ENCODE assay signal across 8 mouse cellular contexts in genomic region chr19:44837426-44838205, GRCm38 (mm10).
DNase-seq lines count a peak whose midpoint lies in the region; ATAC-seq and TF ChIP-seq lines count a peak whose summit lies in the region.

No protein-coding gene starts in this region.

- peaks cover 75% of the 10 kb centered on the region for H3K27me3 ChIP-seq in heart, postnatal 0 days (ENCODE audit: control insufficient read depth, insufficient read depth, low read length)
- H3K27me3 ChIP-seq in stomach, embryonic 14.5 days (ENCODE audit: control insufficient read depth, insufficient read depth, low read length): peaks cover 62% of the 10 kb centered on the region

- no peaks in the 10 kb centered on the region for H3K36me3 ChIP-seq in heart, postnatal 0 days (replicated peaks; ENCODE audit: control insufficient read depth, insufficient read depth, low read length)
- no peaks in the 10 kb centered on the region for H3K36me3 ChIP-seq in stomach, embryonic 14.5 days (ENCODE audit: control insufficient read depth, insufficient read depth, low read length)

- no peak overlapping the region for H3K9ac ChIP-seq in heart, postnatal 0 days (replicated peaks; ENCODE audit: low read depth, low read length)
- H3K9ac ChIP-seq in stomach, embryonic 14.5 days (replicated peaks; ENCODE audit: low read depth, low read length): no peak overlapping the region

- peaks cover 9% of the 10 kb centered on the region; the same call in 1 of the 2 replicates for H3K4me1 ChIP-seq in heart, postnatal 0 days (ENCODE audit: control insufficient read depth, insufficient read depth)
- H3K4me1 ChIP-seq in stomach, embryonic 14.5 days (ENCODE audit: control insufficient read depth, insufficient read depth, low read length): peaks cover 24% of the 10 kb centered on the region

- no peak for TF ChIP-seq CTCF in heart, postnatal 0 days (IDR thresholded peaks at IDR 0.05; ENCODE audit: low read depth)

- H3K9me3 ChIP-seq in heart, postnatal 0 days (replicated peaks; ENCODE audit: control insufficient read depth, low read length): no peaks in the 10 kb centered on the region
- H3K9me3 ChIP-seq in stomach, embryonic 14.5 days (ENCODE audit: control insufficient read depth, low read depth, low read length): no peaks in the 10 kb centered on the region

- no peak for ATAC-seq in heart, postnatal 0 days (ENCODE audit: insufficient read depth, low read depth)
- no peak for ATAC-seq in stomach, embryonic 14.5 days (ENCODE audit: insufficient number of reproducible peaks, insufficient read depth, low FRiP score, low read depth)

- WGBS in heart, postnatal 0 days: 3% methylated on average over 37 of the region's 37 CpGs
- WGBS in stomach, embryonic 14.5 days: 2% methylated on average over 37 of the region's 37 CpGs

- TF ChIP-seq EP300 in heart, postnatal 0 days (IDR thresholded peaks at IDR 0.05; ENCODE audit: low read depth): no peak

- H3K27ac ChIP-seq in heart, postnatal 0 days (ENCODE audit: low read depth): no peak overlapping the region
- H3K27ac ChIP-seq in stomach, embryonic 14.5 days (ENCODE audit: low read length): no peak overlapping the region

- H3K4me3 ChIP-seq in heart, postnatal 0 days (ENCODE audit: low read depth, low read length): peak overlapping the region; percentile 49
- no peak overlapping the region for H3K4me3 ChIP-seq in stomach, embryonic 14.5 days (ENCODE audit: low read depth, low read length)

- peak; percentile 9 to 54 for DNase-seq in adrenal gland, adult (ENCODE audit: inconsistent age in 2 of 2, low spot score in 1 of 2)
- DNase-seq in adrenal gland, adult 8-10 months: no peak
- peak; percentile 57 for DNase-seq in adrenal gland, postnatal 10 days
- DNase-seq in heart, postnatal 0 days (ENCODE audit: low spot score): no peak
- peak; percentile 76 for DNase-seq in kidney, postnatal 10 days
- DNase-seq in Muller cell, postnatal 12 days (ENCODE audit: inconsistent ontology term): no peak
- no peak for DNase-seq in spleen, postnatal 10 days (ENCODE audit: low spot score in 2 of 2)

- H3K4me2 ChIP-seq in heart, postnatal 0 days (ENCODE audit: low read depth, low read length): peak overlapping the region; percentile 70
- peak overlapping the region; percentile 23; the same call in 1 of the 2 replicates for H3K4me2 ChIP-seq in stomach, embryonic 14.5 days (replicated peaks; ENCODE audit: low read depth, low read length)

Comparison
In these comparisons a context has a peak if more than half of its experiments do, and no peak if none do; other contexts are left out.
1. DNase-seq: peak in adrenal gland, adult (2 of 2), adrenal gland, postnatal 10 days (single experiment) and kidney, postnatal 10 days (single experiment); none in adrenal gland, adult 8-10 months (single experiment), heart, postnatal 0 days (single experiment), Muller cell, postnatal 12 days (single experiment) and spleen, postnatal 10 days (0 of 2).